Mouse (Mus musculus) cerebellum, postnatal 25 days (tissue): ENCODE results near the gene 4930558K02Rik.

ENCODE experiments used
- DNase-seq, 2 experiments: peaks; one replicate each; pipeline ENCODE4 v3.0.0; 2021; ENCODE audit warnings: mixed read lengths in 2 of 2

4930558K02Rik gene

GRCm38 (mm10) chr1:161897235-161897634 is 82.2 kb downstream of the 4930558K02Rik start:
- no peak for DNase-seq

GRCm38 (mm10) chr1:161896130-161896529 is 83.3 kb downstream of the 4930558K02Rik start:
- DNase-seq, result no peak

- no peak for DNase-seq
These were observed 84.4 kb downstream of the 4930558K02Rik start for GRCm38 (mm10) chr1:161895014-161895413.

- DNase-seq, result no peak
These were observed 84.9 kb downstream of the 4930558K02Rik start for GRCm38 (mm10) chr1:161894553-161894952.

GRCm38 (mm10) chr1:161894126-161894525 is 85.3 kb downstream of the 4930558K02Rik start:
- no peak for DNase-seq
